Mouse (Mus musculus) ES-E14 (cell line): ENCODE results near the gene Sult6b2. TPM values are rescaled to one million over a fixed set of nuclear protein-coding genes. Genes with fewer than 3 reads are reported as not detected.

Experiments used
- DNase-seq: peaks from one replicate; pipeline ENCODE4 v3.0.0-alpha.2; 2013; ENCODE audit warnings: low read depth, low spot score
- H3K27ac ChIP-seq: 2 replicates; pipeline ENCODE4 v1.5.1; 2012; ENCODE audit warnings: low read depth, mild to moderate bottlenecking, low read length, moderate library complexity, mixed read lengths; ENCODE audit not compliant: poor library complexity, insufficient read depth, severe bottlenecking
- H3K36me3 ChIP-seq: 2 replicates; pipeline ENCODE4 v1.6.1; 2012; ENCODE audit warnings: mild to moderate bottlenecking, low read length, moderate library complexity, mixed read lengths; ENCODE audit not compliant: control insufficient read depth, poor library complexity, insufficient read depth, severe bottlenecking
- H3K4me1 ChIP-seq, 2 experiments: fragments of 150-350 bp in 1 of 2; sonication (generic) in 1 of 2; 2 replicates each; pipeline ENCODE4 v1.6.1; 2012; ENCODE audit warnings: low read length in 2 of 2, mild to moderate bottlenecking in 1 of 2, mixed read lengths in 1 of 2; ENCODE audit not compliant: control insufficient read depth in 2 of 2, insufficient read depth in 2 of 2, poor library complexity in 1 of 2
- H3K4me3 ChIP-seq, 2 experiments: fragments of 150-350 bp in 1 of 2; sonication (generic) in 1 of 2; 2 replicates each; pipeline ENCODE4 v1.5.1; 2012; ENCODE audit warnings: low read length in 2 of 2, low read depth in 1 of 2, mild to moderate bottlenecking in 1 of 2, mixed read lengths in 1 of 2; ENCODE audit not compliant: insufficient read depth in 1 of 2, poor library complexity in 1 of 2, severe bottlenecking in 1 of 2
- H3K9ac ChIP-seq: 2 replicates; pipeline ENCODE4 v1.6.1; 2012; ENCODE audit warnings: low read depth, mild to moderate bottlenecking, low read length, mixed read lengths; ENCODE audit not compliant: poor library complexity, insufficient read depth, severe bottlenecking
- H3K9me3 ChIP-seq: fragments of 150-350 bp; sonication (generic); 2 replicates; pipeline ENCODE4 v1.6.1; 2012; ENCODE audit warnings: low read depth, mild to moderate bottlenecking, low read length; ENCODE audit not compliant: control insufficient read depth, insufficient read depth
- CHD2 ChIP-seq: IDR thresholded peaks from 2 replicates; pipeline ENCODE4 v1.6.1; 2014; ENCODE audit warnings: mild to moderate bottlenecking, low read depth, low read length, inconsistent platforms
- HCFC1 ChIP-seq: IDR thresholded peaks from 2 replicates; pipeline ENCODE4 v1.6.1; 2012; ENCODE audit warnings: low read length, inconsistent platforms, borderline replicate concordance; ENCODE audit not compliant: insufficient read depth
- MAFK ChIP-seq: IDR thresholded peaks from 2 replicates; pipeline ENCODE4 v1.6.1; 2014; ENCODE audit warnings: mild to moderate bottlenecking, low read depth, low read length, inconsistent platforms; ENCODE audit not compliant: insufficient read depth
- ZC3H11A ChIP-seq: IDR thresholded peaks from 2 replicates; pipeline ENCODE4 v1.6.1; 2012; ENCODE audit warnings: low read depth, mild to moderate bottlenecking, inconsistent platforms, low read length, borderline replicate concordance
- ZNF384 ChIP-seq: IDR thresholded peaks from 2 replicates; pipeline ENCODE4 v1.6.1; 2012; ENCODE audit warnings: low read depth, low read length, inconsistent platforms
- in situ Hi-C, 2 experiments: fragments of 600-800 bp; cut with MboI; formaldehyde crosslinking; loops; one replicate each; pipeline ENCODE4 v1.15.1; 2025; ENCODE audit warnings: low sequenced_read_pairs in 2 of 2, inconsistent platforms in 1 of 2; ENCODE audit not compliant: unreplicated experiment in 2 of 2
- total RNA-seq: library from RNA; depleted of rRNA; stranded (reverse); fragments of 300-350 nt; gene quantifications from 2 replicates; pipeline ENCODE4 v1.2.3, GENCODE M21; 2012

Gene Sult6b2
- total RNA-seq, 1 experiment: 0.31 TPM

- H3K27ac ChIP-seq: no peak overlapping the region
- no peak overlapping the region for H3K4me3 ChIP-seq
- DNase-seq: no peak
- no peaks in the 10 kb centered on the region for H3K9me3 ChIP-seq
- H3K9ac ChIP-seq: no peak overlapping the region
- in situ Hi-C loops: no loop called here
- TF ChIP-seq CHD2 (no peak), MAFK (no peak), ZC3H11A (no peak), HCFC1 (no peak), ZNF384 (no peak)
- H3K4me1 ChIP-seq: peaks cover 4 to 6% of the 10 kb centered on the region in 2 experiments; a peak in 3 of 4 replicates
- peaks cover 22% of the 10 kb centered on the region for H3K36me3 ChIP-seq
These were observed 44.7 kb downstream of the Sult6b2 start for GRCm38 (mm10) chr6:142759633-142760032.

- H3K9ac ChIP-seq: no peak overlapping the region
- no peak for DNase-seq
- no peak overlapping the region for H3K4me3 ChIP-seq
- H3K36me3 ChIP-seq: peaks cover 18% of the 10 kb centered on the region; the same call in 1 of the 2 replicates
- no peaks in the 10 kb centered on the region for H3K9me3 ChIP-seq
- no peak overlapping the region for H3K27ac ChIP-seq
- H3K4me1 ChIP-seq: peaks cover 7% of the 10 kb centered on the region in 2 experiments; a peak in 3 of 4 replicates
- in situ Hi-C loops: no loop called here
- TF ChIP-seq ZC3H11A (no peak), HCFC1 (no peak), MAFK (no peak), CHD2 (no peak), ZNF384 (no peak)
These were observed 45.7 kb downstream of the Sult6b2 start for GRCm38 (mm10) chr6:142758562-142758961.

GRCm38 (mm10) chr6:142757976-142758375 lies 46.3 kb downstream of the Sult6b2 start:
- Histone ChIP-seq H3K27ac (no peak overlapping the region), H3K4me3 (peak overlapping the region in 1 of 2 experiments; percentile 95; a peak in 2 of 4 replicates), H3K4me1 (peaks cover 7 to 10% of the 10 kb centered on the region in 2 experiments; a peak in 3 of 4 replicates), H3K9ac (no peak overlapping the region; the same call in 1 of the 2 replicates), H3K9me3 (no peaks in the 10 kb centered on the region), H3K36me3 (peaks cover 18% of the 10 kb centered on the region; the same call in 1 of the 2 replicates)
- no peak for TF ChIP-seq ZNF384
- TF ChIP-seq ZC3H11A: no peak
- no peak for TF ChIP-seq HCFC1
- TF ChIP-seq MAFK: no peak
- TF ChIP-seq CHD2: no peak
- no peak for DNase-seq
- in situ Hi-C loops: no loop called here

GRCm38 (mm10) chr6:142757334-142757965 lies 46.9 kb downstream of the Sult6b2 start:
- peaks cover 18% of the 10 kb centered on the region; the same call in 1 of the 2 replicates for H3K36me3 ChIP-seq
- H3K4me3 ChIP-seq: peak overlapping the region; percentile 73 to 95
- H3K4me1 ChIP-seq: peaks cover 7 to 10% of the 10 kb centered on the region in 2 experiments; a peak in 3 of 4 replicates
- H3K27ac ChIP-seq: no peak overlapping the region
- TF ChIP-seq ZC3H11A: no peak
- no peak for TF ChIP-seq CHD2
- no peak for DNase-seq
- in situ Hi-C loops: no loop called here
- peak overlapping the region; percentile 70 for H3K9ac ChIP-seq
- no peaks in the 10 kb centered on the region for H3K9me3 ChIP-seq
